Mouse (Mus musculus) heart, embryonic 14.5 days (tissue): Measurements from ENCODE around the gene Vill. TPM values are rescaled to one million over a fixed set of nuclear protein-coding genes. Genes with fewer than 3 reads are reported as not detected.
A peak's percentile ranks its signal among the peaks of the same experiment; 100 is the strongest.

Experiments
- ATAC-seq: fragments of 200-750 bp; cut with Nextera tagmentation; 2 replicates; pipeline ENCODE4 v1.8.0; 2017; ENCODE audit warnings: low read depth, moderate TSS enrichment; ENCODE audit not compliant: insufficient number of reproducible peaks, insufficient read depth, low FRiP score
- H3K27ac ChIP-seq, 2 experiments: fragments of 200-500 bp in 1 of 2; fragments of 300-500 bp in 1 of 2; sonication (generic) in 1 of 2; replicated peaks in 1 of 2; 2 replicates each; pipeline ENCODE4 v1.5.1; 2012 to 2014; ENCODE audit warnings: low read depth in 2 of 2, low read length in 2 of 2, control low read depth in 1 of 2, mild to moderate bottlenecking in 1 of 2, mixed read lengths in 1 of 2; ENCODE audit not compliant: control insufficient read depth in 1 of 2, insufficient read depth in 1 of 2
- H3K27me3 ChIP-seq: fragments of 300-500 bp; sonication (generic); 2 replicates; pipeline ENCODE4 v1.6.1; 2014; ENCODE audit warnings: mild to moderate bottlenecking, low read length, control low read depth; ENCODE audit not compliant: control insufficient read depth, insufficient read depth
- H3K36me3 ChIP-seq: fragments of 300-500 bp; sonication (generic); 2 replicates; pipeline ENCODE4 v1.6.1; 2014; ENCODE audit warnings: mild to moderate bottlenecking, control low read depth, low read length, mixed read lengths; ENCODE audit not compliant: control insufficient read depth, insufficient read depth
- H3K4me1 ChIP-seq, 2 experiments: fragments of 200-500 bp in 1 of 2; fragments of 300-500 bp in 1 of 2; sonication (generic) in 1 of 2; 2 replicates each; pipeline ENCODE4 v1.6.1; 2012 to 2014; ENCODE audit warnings: low read length in 2 of 2, control low read depth in 1 of 2, mixed read lengths in 1 of 2; ENCODE audit not compliant: control insufficient read depth in 2 of 2, insufficient read depth in 2 of 2
- H3K4me2 ChIP-seq: fragments of 300-500 bp; sonication (generic); 2 replicates; pipeline ENCODE4 v1.6.1; 2014; ENCODE audit warnings: mild to moderate bottlenecking, low read length
- H3K4me3 ChIP-seq, 2 experiments: fragments of 200-500 bp in 1 of 2; fragments of 300-500 bp in 1 of 2; sonication (generic) in 1 of 2; 2 replicates each; pipeline ENCODE4 v1.5.1; 2012 to 2014; ENCODE audit warnings: low read length in 2 of 2, mild to moderate bottlenecking in 2 of 2, control low read depth in 1 of 2, low read depth in 1 of 2, moderate library complexity in 1 of 2; ENCODE audit not compliant: control insufficient read depth in 1 of 2, insufficient read depth in 1 of 2
- H3K9ac ChIP-seq: fragments of 300-500 bp; sonication (generic); 2 replicates; pipeline ENCODE4 v1.6.1; 2014; ENCODE audit warnings: mild to moderate bottlenecking, low read length
- H3K9me3 ChIP-seq: fragments of 300-500 bp; sonication (generic); 2 replicates; pipeline ENCODE4 v1.6.1; 2016; ENCODE audit warnings: low read length, control low read depth; ENCODE audit not compliant: control insufficient read depth
- WGBS: fragments of 180-500 bp; shearing (Covaris S2); extraction: QIAGEN DNeasy Blood & Tissue Kit; methylation state at CpG from one replicate; pipeline ENCODE4 v1.1.7; 2014; 5-methylcytosine and 5-hydroxymethylcytosine counted together
- microRNA-seq: library from miRNA; unstranded; fragments of <30 nt; microRNA quantifications from one replicate; pipeline ENCODE4, GENCODE M21; 2016
- polyA plus RNA-seq: library from polyadenylated mRNA; unstranded; fragments of >200 nt; fragmentation: Nextera tagmentation; extraction: Ambion mirVana; gene quantifications from 2 replicates; pipeline ENCODE4 v1.2.1, GENCODE M21; 2014

The Vill gene
- polyA plus RNA-seq, 1 experiment from 2014 or later, result 10.7 TPM

GRCm38 (mm10) chr9:119109685-119110353, 57.2 kb downstream of the Vill start:
- H3K9ac ChIP-seq, result no peak overlapping the region
- H3K4me1 ChIP-seq, result peaks cover 2 to 5% of the 10 kb centered on the region in 2 experiments; a peak in 1 of 4 replicates
- H3K27ac ChIP-seq, result no peak overlapping the region
- no peaks in the 10 kb centered on the region for H3K27me3 ChIP-seq
- H3K4me3 ChIP-seq, result no peak overlapping the region
- H3K4me2 ChIP-seq, result no peak overlapping the region
- H3K9me3 ChIP-seq, result no peaks in the 10 kb centered on the region
- WGBS, result 61% methylated on average over 12 of the region's 12 CpGs
- ATAC-seq, result no peak
- H3K36me3 ChIP-seq, result no peaks in the 10 kb centered on the region

DNA sequence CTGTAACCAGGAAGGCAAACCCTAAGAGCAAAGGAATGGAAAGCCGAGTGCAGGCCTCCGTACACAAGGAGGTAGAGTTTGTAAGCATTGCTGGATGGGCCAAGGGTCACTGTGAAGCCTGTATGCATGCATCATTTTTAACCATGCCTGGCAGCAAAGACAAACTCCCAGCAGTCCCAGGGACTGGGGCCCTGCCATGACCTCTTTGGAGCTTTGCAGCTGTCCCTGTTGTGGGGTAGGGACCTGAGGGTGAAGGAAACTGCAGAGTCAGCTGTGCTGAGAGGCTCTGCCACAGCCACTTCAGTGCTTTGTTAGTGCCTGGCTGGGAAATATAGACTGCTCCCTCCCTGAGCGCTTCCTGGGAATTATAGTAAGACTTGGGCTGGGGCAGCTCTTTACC, 58.1 kb downstream of the Vill start:
- Histone ChIP-seq H3K27ac (no peak overlapping the region), H3K9me3 (no peaks in the 10 kb centered on the region), H3K4me3 (no peak overlapping the region), H3K36me3 (no peaks in the 10 kb centered on the region), H3K27me3 (no peaks in the 10 kb centered on the region), H3K9ac (no peak overlapping the region), H3K4me1 (peaks cover 2 to 5% of the 10 kb centered on the region in 2 experiments; a peak in 1 of 4 replicates), H3K4me2 (no peak overlapping the region)
- no peak for ATAC-seq
- WGBS, result 62% methylated on average over 3 of the region's 3 CpGs

GRCm38 (mm10) chr9:119114911-119115310, 62.3 kb downstream of the Vill start:
- Histone ChIP-seq H3K36me3 (no peaks in the 10 kb centered on the region), H3K27ac (no peak overlapping the region)
- no peak for ATAC-seq

DNA sequence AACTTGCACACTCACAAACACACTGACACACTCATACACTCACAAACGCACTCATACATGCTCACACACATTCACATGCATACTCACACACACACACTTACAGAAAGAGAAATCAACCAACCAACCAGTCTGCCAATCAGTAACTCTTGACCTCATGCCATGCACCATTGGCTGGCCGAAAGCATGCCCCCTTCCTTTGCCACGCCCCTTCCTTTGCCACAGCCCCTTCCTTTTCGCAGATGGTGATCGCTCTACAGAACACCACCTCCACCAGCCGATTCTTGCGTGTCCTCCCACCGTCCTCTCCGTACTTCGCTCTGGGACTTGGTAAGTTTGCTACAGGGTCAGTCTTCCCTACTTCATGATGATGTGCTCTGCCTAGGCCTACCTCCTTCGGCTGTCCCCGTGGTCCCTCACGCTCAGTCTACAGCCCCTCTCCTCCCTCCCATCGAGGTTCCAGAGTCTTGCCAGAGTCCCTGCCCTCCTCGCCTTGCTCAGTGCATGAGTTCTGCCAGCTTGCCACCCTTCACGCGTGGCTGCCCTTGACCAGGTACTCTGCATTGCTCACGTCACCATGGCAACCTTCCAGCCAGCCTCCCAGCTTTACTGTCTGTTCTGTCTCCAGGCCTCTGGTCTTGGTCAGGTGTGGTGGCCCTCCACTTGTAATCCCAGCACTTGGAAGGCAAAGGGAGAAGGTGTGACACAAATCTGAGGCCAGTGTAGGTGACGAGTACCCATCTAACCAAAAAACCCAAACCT, 67.0 kb downstream of the Vill start:
- Histone ChIP-seq H3K9ac (no peak overlapping the region), H3K4me3 (no peak overlapping the region), H3K4me2 (no peak overlapping the region), H3K36me3 (no peaks in the 10 kb centered on the region), H3K4me1 (no peaks in the 10 kb centered on the region), H3K27ac (no peak overlapping the region), H3K27me3 (no peaks in the 10 kb centered on the region), H3K9me3 (no peaks in the 10 kb centered on the region)
- peak; percentile 36; the same call in 1 of the 2 replicates for ATAC-seq
- WGBS, result 87% methylated on average over 19 of the region's 19 CpGs

More at GRCm38 (mm10) chr9:119114911-119115310, 62.3 kb downstream of the Vill start:
- 78% methylated on average over 17 of the region's 17 CpGs for WGBS
- Histone ChIP-seq H3K27me3 (no peaks in the 10 kb centered on the region), H3K4me3 (no peak overlapping the region), H3K4me2 (no peak overlapping the region), H3K9me3 (no peaks in the 10 kb centered on the region), H3K9ac (no peak overlapping the region), H3K4me1 (no peaks in the 10 kb centered on the region; a peak in 1 of 4 replicates)

- no peaks in the 10 kb centered on the region for H3K36me3 ChIP-seq
- H3K9me3 ChIP-seq, result no peaks in the 10 kb centered on the region
- no peaks in the 10 kb centered on the region for H3K4me1 ChIP-seq
- H3K9ac ChIP-seq, result no peak overlapping the region
- WGBS, result 52% methylated on average over 3 of the region's 3 CpGs
- H3K4me2 ChIP-seq, result no peak overlapping the region
- no peak for ATAC-seq
- no peak overlapping the region for H3K27ac ChIP-seq
- no peak overlapping the region for H3K4me3 ChIP-seq
- H3K27me3 ChIP-seq, result no peaks in the 10 kb centered on the region
These were observed 67.6 kb downstream of the Vill start for GRCm38 (mm10) chr9:119120168-119120560.

Small RNAs within 50 kb of the gene (microRNA-seq; reads per million reads assigned to microRNA genes)
- 11.2 reads per million, percentile 23 among the genes with 10 or more reads in this experiment for gene Mir26a-1

Other genes with a start within 250 kb of the Vill start
- 10.2 and 10.4 TPM in 2 replicates for gene Ctdspl, start 126.3 kb upstream of the Vill start, polyA plus RNA-seq
- 14.9 and 18.1 TPM in 2 replicates for gene Plcd1, start 40.7 kb downstream of the Vill start, polyA plus RNA-seq
- gene Dlec1, start 49.7 kb downstream of the Vill start, polyA plus RNA-seq, result 0.50 and 0.55 TPM in 2 replicates
- gene Acaa1b, start 104.3 kb downstream of the Vill start, polyA plus RNA-seq, result 0.32 and 1.00 TPM in 2 replicates
- gene Gm47289, start 106.4 kb downstream of the Vill start, polyA plus RNA-seq, result not detected in 2 replicates
- not detected in 2 replicates for gene Slc22a13, start 156.3 kb downstream of the Vill start, polyA plus RNA-seq